Mouse (Mus musculus): ENCODE data around the gene Ufd1. TPM values are rescaled to one million over a fixed set of nuclear protein-coding genes. Genes with fewer than 3 reads are reported as not detected.

Ufd1 gene
- polyA plus RNA-seq, 1 experiment, result 35.5 TPM

DNA sequence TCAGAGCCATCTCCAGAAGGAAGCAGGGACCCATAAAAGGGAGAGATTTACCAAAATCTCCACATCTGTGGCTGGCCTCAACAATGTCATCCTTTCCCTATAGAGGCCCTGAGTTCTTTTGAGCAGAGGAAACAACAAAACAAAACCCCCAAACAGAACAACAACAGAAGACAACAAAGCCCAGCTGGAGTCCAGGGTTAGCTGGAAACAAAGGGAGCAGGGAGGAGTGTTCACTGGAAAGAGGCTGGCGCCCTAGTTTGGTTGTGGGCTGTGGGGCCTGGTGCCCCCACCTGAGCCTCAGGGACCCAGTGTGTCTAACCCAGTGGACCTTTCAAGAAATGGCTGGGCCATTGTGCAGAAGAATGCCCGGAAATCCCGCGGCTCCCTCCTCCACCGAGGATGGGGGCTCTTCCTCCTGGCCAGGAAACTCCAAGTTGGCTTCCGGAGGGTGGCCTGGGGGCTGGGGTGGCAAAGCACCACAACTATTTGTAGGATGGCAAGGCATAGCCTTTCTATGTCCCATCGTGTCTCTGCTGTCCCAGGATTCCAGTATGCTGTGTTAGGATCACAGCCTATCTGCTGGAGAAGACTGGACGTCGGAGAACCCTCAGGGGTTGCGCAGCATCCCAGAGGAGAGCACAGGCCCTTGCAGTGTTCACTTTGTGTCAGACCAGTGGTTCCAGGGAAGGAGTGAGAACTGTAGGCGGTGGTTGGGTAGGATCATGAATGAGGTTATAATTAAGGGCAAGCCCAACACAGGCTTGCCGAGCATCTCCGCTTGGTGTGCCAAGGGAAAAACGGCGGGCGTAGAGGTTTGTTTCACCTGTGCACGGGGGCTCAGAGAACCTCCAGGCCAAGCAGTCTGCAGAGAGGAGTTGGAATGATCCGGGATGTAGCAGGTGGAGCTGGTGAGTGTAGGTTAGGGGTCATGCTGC lies 35.7 kb upstream of the Ufd1 start:
- Histone ChIP-seq H3K36me3 (ENCODE audit: control insufficient read depth, insufficient read depth) (peaks cover 4% of the 10 kb centered on the region), H3ac (ENCODE audit: control insufficient read depth, insufficient read length, low read depth) (no peak overlapping the region), H3K27me3 (ENCODE audit: control insufficient read depth, insufficient read depth, insufficient read length) (no peaks in the 10 kb centered on the region), H3K4me3 (ENCODE audit: insufficient read depth, poor library complexity, severe bottlenecking) (no peak overlapping the region), H3K79me2 (ENCODE audit: control insufficient read depth, insufficient read depth) (no peaks in the 10 kb centered on the region), H3K79me3 (ENCODE audit: low read depth) (no peaks in the 10 kb centered on the region)
- TF ChIP-seq CEBPB (IDR thresholded peaks at IDR 0.05; ENCODE audit: low read depth) (no peak), USF1 (IDR thresholded peaks at IDR 0.05; ENCODE audit: low read depth) (no peak), CTCF (IDR thresholded peaks at IDR 0.05; ENCODE audit: control insufficient read depth, insufficient read depth, insufficient read length) (no peak), MYOG (IDR thresholded peaks at IDR 0.05; ENCODE audit: control insufficient read depth, extremely low read depth, insufficient read length) (no peak)

DNA sequence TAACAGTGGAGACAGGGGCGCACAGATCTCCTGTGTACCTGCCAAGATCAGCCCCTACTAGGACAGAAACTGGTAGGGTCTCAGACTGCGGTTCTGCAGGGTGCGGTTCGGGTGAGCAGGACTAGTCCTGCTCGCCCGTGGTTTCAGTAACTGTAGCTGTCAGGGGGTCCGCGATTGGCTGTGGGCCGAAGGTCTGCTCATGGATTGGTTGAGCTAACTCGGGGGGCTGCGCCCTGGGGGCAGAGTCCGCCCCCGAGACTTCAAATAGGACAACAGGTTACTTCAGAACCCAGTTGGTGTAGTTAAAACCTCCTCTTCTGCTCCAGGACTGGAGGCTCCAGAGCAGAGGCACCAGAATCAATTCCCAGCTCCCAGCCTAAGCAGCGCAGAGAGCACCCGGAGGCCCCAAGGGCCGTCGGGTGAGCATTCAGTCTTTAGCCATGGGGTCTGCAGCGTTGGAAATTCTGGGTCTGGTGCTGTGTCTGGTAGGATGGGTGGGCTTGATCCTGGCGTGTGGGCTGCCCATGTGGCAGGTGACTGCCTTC lies 35.0 kb upstream of the Ufd1 start, which contains the start of gene Cldn5:
Gene Cldn5 (plus strand): TSS at position 292 of the 545 bp plus-strand sequence.
- Histone ChIP-seq H3K79me2 (ENCODE audit: control insufficient read depth, insufficient read depth) (no peaks in the 10 kb centered on the region), H3K27me3 (ENCODE audit: control insufficient read depth, insufficient read depth, insufficient read length) (no peaks in the 10 kb centered on the region), H3K36me3 (ENCODE audit: control insufficient read depth, insufficient read depth) (peaks cover 10% of the 10 kb centered on the region), H3K79me3 (ENCODE audit: low read depth) (no peaks in the 10 kb centered on the region), H3ac (ENCODE audit: control insufficient read depth, insufficient read length, low read depth) (no peak within 1 kb of the TSS), H3K4me3 (ENCODE audit: insufficient read depth, poor library complexity, severe bottlenecking) (no peak within 1 kb of the TSS)
- TF ChIP-seq FOSL1 (IDR thresholded peaks at IDR 0.05; ENCODE audit: insufficient read depth, low read length, poor library complexity, severe bottlenecking) (no peak), MYOG (IDR thresholded peaks at IDR 0.05; ENCODE audit: control insufficient read depth, extremely low read depth, insufficient read length) (no peak)

DNA sequence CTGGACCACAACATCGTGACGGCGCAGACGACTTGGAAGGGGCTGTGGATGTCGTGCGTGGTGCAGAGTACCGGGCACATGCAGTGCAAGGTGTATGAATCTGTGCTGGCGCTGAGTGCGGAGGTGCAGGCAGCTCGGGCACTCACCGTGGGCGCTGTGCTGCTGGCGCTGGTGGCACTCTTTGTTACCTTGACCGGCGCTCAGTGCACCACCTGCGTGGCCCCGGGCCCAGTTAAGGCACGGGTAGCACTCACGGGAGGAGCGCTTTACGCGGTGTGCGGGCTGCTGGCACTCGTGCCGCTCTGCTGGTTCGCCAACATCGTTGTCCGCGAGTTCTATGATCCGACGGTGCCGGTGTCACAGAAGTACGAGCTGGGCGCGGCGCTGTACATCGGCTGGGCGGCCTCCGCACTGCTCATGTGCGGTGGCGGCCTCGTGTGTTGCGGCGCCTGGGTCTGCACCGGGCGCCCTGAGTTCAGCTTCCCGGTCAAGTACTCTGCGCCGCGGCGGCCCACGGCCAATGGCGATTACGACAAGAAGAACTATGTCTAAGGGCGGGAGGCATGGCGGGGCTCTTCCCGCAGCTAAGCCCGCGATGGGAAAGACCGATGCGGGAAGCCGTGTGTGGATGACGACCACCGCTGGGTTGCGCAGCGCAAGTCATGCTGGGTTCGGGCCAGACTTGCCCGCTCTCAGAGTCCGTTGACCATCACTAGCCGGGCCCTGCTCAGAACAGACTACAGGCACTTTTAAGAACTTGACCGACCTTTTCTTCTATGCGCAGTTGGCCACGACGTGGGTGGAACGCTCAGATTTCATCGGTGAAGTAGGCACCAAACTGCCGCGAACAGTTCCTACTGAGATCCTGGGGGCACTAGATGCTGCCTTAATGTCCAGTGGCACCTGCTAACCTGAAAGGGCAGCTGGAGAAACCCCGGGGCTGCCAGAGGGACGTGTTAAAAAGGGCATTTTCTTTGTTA lies 34.2 kb upstream of the Ufd1 start:
- Histone ChIP-seq H3ac (ENCODE audit: control insufficient read depth, insufficient read length, low read depth) (no peak overlapping the region), H3K79me2 (ENCODE audit: control insufficient read depth, insufficient read depth) (no peaks in the 10 kb centered on the region), H3K36me3 (ENCODE audit: control insufficient read depth, insufficient read depth) (peaks cover 18% of the 10 kb centered on the region), H3K79me3 (ENCODE audit: low read depth) (no peaks in the 10 kb centered on the region), H3K27me3 (ENCODE audit: control insufficient read depth, insufficient read depth, insufficient read length) (no peaks in the 10 kb centered on the region), H3K4me3 (ENCODE audit: insufficient read depth, poor library complexity, severe bottlenecking) (no peak overlapping the region)
- TF ChIP-seq USF1 (IDR thresholded peaks at IDR 0.05; ENCODE audit: low read depth), result no peak

DNA sequence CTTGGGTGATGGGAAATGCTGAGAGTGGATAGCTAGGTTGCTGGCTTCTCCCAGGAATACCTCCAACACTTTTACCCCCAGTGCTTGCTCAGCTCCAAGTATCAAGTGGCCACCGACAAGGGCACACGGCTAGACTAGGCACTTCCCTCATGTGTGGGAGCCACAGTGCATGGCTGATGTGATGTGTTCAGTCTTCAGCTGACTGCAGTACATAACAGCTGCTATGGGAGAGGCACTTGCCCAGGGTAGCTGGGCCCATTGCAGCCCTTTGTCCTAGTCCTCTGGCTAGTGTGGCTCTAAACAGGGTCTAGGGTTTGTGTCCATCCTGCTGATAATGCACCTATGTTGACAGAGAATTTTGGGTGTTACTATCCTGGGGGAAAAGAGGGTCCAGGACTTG lies 33.1 kb upstream of the Ufd1 start:
- no peak overlapping the region for H3K4me3 ChIP-seq (ENCODE audit: insufficient read depth, poor library complexity, severe bottlenecking)
- no peaks in the 10 kb centered on the region for H3K79me2 ChIP-seq (ENCODE audit: control insufficient read depth, insufficient read depth)
- H3K79me3 ChIP-seq (ENCODE audit: low read depth), result no peaks in the 10 kb centered on the region
- H3K27me3 ChIP-seq (ENCODE audit: control insufficient read depth, insufficient read depth, insufficient read length), result no peaks in the 10 kb centered on the region
- no peak overlapping the region for H3ac ChIP-seq (ENCODE audit: control insufficient read depth, insufficient read length, low read depth)
- TF ChIP-seq MYOD1 (IDR thresholded peaks at IDR 0.05; ENCODE audit: control insufficient read depth, insufficient read length, low read depth) (no peak), CTCF (IDR thresholded peaks at IDR 0.05; ENCODE audit: control insufficient read depth, insufficient read depth, insufficient read length) (no peak), MYOG (IDR thresholded peaks at IDR 0.05; ENCODE audit: control insufficient read depth, extremely low read depth, insufficient read length) (no peak), FOSL1 (IDR thresholded peaks at IDR 0.05; ENCODE audit: insufficient read depth, low read length, poor library complexity, severe bottlenecking) (no peak), CEBPB (IDR thresholded peaks at IDR 0.05; ENCODE audit: low read depth) (no peak), USF1 (IDR thresholded peaks at IDR 0.05; ENCODE audit: low read depth) (no peak), MAX (IDR thresholded peaks at IDR 0.05) (no peak)
- peaks cover 25% of the 10 kb centered on the region for H3K36me3 ChIP-seq (ENCODE audit: control insufficient read depth, insufficient read depth)

DNA sequence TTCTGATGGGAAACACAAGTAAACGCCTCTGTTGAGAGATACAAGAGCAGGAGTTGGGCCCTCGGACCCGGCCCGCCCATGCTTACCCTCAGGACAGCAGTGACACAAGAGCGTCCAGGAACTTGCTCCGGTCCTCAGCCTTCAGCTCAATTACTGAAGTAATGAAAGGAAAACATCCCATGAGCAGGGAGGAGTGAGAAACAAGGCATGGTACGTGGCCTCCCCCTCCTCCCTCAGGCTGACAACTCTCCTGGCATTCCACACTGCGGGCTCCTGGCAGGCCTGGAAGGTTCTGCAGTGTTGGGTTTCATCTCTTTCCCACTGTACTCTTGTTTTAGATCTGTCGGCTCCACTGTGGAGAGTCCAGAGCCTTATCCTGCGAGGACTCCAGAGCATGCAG lies 29.8 kb upstream of the Ufd1 start:
- Histone ChIP-seq H3ac (ENCODE audit: control insufficient read depth, insufficient read length, low read depth) (no peak overlapping the region), H3K36me3 (ENCODE audit: control insufficient read depth, insufficient read depth) (peaks cover 57% of the 10 kb centered on the region), H3K79me3 (ENCODE audit: low read depth) (no peaks in the 10 kb centered on the region), H3K79me2 (ENCODE audit: control insufficient read depth, insufficient read depth) (no peaks in the 10 kb centered on the region), H3K27me3 (ENCODE audit: control insufficient read depth, insufficient read depth, insufficient read length) (no peaks in the 10 kb centered on the region), H3K4me3 (ENCODE audit: insufficient read depth, poor library complexity, severe bottlenecking) (no peak overlapping the region)
- no peak for TF ChIP-seq CEBPB (IDR thresholded peaks at IDR 0.05; ENCODE audit: low read depth)
- no peak for TF ChIP-seq USF1 (IDR thresholded peaks at IDR 0.05; ENCODE audit: low read depth)
- no peak for TF ChIP-seq MYOD1 (IDR thresholded peaks at IDR 0.05; ENCODE audit: control insufficient read depth, insufficient read length, low read depth)
- TF ChIP-seq CTCF (IDR thresholded peaks at IDR 0.05; ENCODE audit: control insufficient read depth, insufficient read depth, insufficient read length), result no peak
- no peak for TF ChIP-seq MAX (IDR thresholded peaks at IDR 0.05)
- no peak for TF ChIP-seq MYOG (IDR thresholded peaks at IDR 0.05; ENCODE audit: control insufficient read depth, extremely low read depth, insufficient read length)
- no peak for TF ChIP-seq FOSL1 (IDR thresholded peaks at IDR 0.05; ENCODE audit: insufficient read depth, low read length, poor library complexity, severe bottlenecking)
